Mouse (Mus musculus) spleen, adult 2 months (tissue): ENCODE data around the gene Caln1.

Experiments used
- CTCF ChIP-seq: fragments of 200-500 bp; IDR thresholded peaks from 2 replicates; pipeline ENCODE4 v1.5.1; 2011; ENCODE audit warnings: mild to moderate bottlenecking, inconsistent platforms; ENCODE audit not compliant: insufficient read depth, insufficient read length, insufficient replicate concordance; ENCODE audit errors: extremely low read depth
- POLR2A ChIP-seq: fragments of 200-500 bp; IDR thresholded peaks from 2 replicates; pipeline ENCODE4 v1.6.1; 2011; ENCODE audit warnings: low read depth, low read length, inconsistent platforms

DNA sequence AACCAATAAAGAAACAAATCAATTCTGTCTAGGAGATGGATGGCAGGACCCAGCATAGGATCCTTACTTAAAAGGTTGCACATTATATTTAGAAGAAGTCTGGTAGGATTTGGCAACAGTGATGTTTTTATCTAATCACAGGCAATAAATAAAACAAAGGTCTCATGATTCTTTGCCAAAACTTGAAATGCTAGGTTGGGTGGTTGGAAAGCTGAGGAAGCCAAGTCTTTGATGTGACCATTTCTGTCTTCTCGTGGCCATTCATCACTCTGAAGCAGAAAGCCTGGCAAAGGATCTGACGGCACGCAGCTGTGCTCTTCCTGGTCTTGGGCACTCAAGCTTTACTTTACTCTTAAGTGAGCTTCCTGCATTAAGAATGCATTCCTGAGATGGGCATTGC is 193.9 kb downstream of the Caln1 start:
- TF ChIP-seq CTCF (no peak), POLR2A (no peak)
